Mouse (Mus musculus) left cerebral cortex, postnatal 36 days (tissue): Measurements from ENCODE around the gene Ctag2. TPM values are rescaled to one million over a fixed set of nuclear protein-coding genes. Genes with fewer than 3 reads are reported as not detected.

Experiments
- DNase-seq, 2 experiments: peaks; one replicate each; pipeline ENCODE4 v3.0.0; 2021 to 2022; ENCODE audit warnings: low spot score in 2 of 2, mixed read lengths in 1 of 2
- intact Hi-C: fragments of 180-260 bp; cut with DNase I; formaldehyde crosslinking; loops from one replicate; pipeline ENCODE4 v1.15.1; 2025
- total RNA-seq, 2 experiments: library from RNA; stranded (reverse); gene quantifications; 2 replicates each; pipeline ENCODE4 v1.2.3; 2021

The Ctag2 gene
- not detected for total RNA-seq

DNA sequence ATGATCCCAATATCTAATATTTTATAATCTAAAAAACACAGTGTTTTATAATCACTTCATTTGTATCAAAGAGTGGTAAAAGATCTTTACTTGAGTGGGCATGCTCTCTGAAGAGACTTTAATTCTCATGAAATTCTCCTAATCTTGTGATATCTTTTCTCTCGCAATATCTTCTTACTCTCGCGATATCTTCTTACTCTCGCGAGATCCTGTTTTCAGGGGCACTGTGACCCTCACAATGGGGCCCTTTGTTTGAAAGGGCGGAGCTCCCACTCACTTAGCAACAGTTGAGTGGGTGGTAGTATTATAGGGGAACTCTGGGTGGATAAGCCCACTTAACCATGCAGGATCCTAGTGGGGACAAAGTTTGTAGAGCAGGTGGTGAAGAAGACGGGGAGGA is at the start of gene Ctag2:
Ctag2 (plus strand) TSS at position 301 of the 400 bp plus-strand sequence.
- no peak for DNase-seq
- intact Hi-C loops, result no loop called here
